Mouse (Mus musculus) right cerebral cortex, postnatal 10 days (tissue): ENCODE data around the gene Ms4a4b.
A peak's percentile ranks its signal among the peaks of the same experiment; 100 is the strongest.
"Not testable (repeated sequence)": the region's sequence is repeated elsewhere in the genome, so short reads cannot be mapped to it uniquely, and the experiment has no call there.

ENCODE experiments used
- DNase-seq, 2 experiments: peaks; one replicate each; pipeline ENCODE4 v3.0.0; 2021; ENCODE audit warnings: low spot score in 2 of 2

Gene Ms4a4b

DNA sequence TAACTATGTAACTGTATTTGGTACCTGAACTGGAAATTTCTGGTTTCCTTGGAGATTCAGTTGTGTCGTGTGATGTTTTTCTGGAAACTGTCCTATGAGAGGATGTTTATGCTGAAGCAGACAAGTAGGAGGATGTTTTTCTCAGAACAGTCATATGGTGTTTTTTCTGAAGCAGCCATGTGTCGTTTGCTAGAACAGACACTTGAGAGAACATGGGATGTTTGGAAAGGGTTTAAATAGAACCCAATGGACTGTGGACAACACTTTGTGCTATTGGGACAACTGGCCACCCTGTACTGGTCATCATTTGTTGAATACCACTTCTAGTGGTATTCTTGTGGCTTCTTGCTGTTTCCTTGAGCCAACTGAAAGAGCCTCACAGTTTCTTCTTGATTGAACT lies 42.4 kb downstream of the Ms4a4b start, which contains the start of gene Gm8369:
Gene Gm8369, plus strand, starts transcription at position 193 of the 400 bp plus-strand sequence.
- peak in 1 of 2 experiments; percentile 40 for DNase-seq

DNA sequence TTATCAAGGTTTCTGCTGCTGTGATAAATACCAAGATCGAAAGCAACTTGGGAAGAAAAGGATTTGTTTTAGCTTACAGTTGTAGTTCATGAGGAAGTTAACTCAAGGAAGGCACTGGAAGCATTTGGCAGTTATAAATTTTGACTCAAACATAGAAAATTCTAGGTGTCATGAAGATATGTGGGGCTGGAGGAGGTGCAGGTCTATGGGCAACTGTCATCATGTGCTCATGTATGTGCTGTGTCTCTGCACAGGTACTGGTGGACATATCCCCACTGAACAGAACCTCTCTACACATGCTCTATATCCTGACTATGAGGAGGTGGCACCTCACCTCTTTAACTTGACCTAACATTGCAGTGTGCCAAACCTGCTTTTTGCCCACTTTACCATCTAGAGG lies 43.2 kb downstream of the Ms4a4b start:
- DNase-seq: no peak

DNA sequence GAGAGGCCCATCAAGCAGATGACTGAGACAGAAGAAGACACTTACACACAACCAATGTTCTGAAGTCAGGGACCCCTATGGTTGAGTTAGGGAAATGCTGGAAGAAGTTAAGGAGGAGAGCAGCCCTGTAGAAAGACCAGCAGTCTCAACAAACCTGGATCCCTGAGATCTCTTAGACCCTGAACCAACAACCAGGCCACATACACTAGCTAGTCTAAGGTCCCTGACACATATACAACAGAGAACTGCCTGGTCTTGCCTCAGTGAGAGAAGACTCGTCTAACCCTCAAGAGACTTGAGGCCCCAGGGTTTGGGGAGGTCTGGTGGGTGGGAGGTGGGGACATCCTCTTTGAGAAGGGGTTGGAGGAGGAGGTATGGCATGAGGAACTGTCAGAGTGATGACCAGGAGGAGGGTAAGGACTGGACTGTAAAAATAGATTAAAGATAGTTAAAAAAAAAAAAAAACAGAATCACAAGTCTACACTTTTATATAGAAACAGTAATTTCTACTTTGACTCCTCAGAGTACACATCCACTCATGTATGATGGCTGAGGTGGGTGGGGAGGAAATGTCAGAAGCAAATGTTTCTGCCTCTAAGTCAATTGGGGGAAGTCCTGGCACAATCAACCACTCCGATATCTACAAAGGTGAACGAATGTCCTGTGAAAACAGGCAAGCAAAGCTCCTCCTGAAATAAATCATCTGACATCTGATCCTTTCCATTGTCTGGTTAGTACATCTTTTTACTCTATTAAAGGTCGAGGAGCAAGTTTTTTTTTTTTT lies 48.2 kb downstream of the Ms4a4b start:
- DNase-seq: no peak

DNA sequence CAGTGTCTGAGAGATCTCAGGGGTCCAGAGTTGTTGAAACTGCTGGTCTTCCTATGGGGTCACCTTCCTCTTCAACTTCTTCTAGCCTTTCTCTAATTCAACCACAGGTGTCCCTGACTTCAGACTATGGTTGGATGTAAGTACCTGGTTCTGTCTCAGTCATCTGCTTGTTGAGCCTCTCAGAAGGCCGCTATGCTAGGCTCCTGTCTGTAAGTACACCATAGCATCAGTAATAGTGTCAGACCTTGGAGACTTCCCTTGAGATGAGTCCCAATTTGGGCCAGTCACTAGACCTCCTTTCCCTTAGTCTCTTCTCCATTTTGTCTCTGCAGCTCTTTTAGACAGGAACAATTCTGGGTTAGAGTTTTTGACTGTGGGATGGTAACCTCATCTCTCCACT lies 49.3 kb downstream of the Ms4a4b start:
- no peak for DNase-seq

DNA sequence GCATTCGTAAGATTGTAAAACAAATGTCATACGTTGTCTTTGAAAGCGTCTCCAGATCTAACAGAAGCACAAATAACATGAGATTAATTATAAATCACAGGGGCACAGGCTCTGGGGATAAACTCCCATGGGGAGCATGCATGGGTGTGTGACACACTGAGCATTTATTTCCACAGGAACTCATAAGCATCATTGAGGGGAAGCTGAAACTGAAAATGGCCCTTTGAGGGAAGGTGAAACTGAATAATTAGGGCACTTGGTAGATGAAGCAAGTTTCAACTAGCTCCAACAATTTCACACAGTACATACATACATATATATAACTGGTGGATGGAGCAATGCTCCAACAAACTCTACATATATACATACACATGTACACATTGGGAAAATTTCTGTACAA lies 51.2 kb downstream of the Ms4a4b start:
- no peak for DNase-seq

DNA sequence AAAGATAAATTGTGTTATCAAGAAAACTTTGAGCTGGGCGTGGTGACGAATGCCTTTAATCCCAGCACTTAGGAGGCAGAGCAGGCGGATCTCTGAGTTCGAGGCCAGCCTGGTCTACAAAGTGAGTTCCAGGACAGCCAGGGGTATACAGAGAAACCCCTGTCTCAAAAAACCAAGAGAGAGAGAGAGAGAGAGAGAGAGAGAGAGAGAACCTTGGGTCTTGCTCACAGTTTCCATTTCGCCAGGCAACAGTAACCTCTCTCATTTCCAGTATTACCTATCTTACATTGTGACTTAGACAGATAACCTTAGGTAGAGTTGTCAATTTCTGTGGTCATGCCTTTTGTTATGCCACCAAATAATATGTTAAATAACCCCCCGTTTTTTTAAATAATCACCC lies 53.0 kb downstream of the Ms4a4b start:
- DNase-seq: no peak

DNA sequence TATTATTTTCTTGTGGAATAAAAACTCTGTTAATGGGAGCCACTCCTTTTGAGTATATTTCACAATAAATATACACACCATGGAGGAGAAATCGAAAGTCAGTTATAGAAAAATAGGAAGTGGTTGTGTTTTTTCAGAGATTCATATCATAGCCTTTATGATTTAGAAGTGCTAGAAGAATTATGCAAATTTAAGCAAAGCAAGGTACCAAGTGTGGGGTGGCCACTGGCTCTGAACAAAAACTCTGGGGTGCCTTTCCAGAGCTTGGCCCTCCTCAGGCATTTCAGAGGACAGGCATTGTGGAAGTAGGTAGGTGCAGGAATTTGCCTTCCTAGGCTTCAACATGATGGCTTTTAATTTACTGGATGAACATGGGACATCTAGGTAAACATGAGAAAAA lies 53.9 kb downstream of the Ms4a4b start:
- not testable (repeated sequence) for DNase-seq

DNA sequence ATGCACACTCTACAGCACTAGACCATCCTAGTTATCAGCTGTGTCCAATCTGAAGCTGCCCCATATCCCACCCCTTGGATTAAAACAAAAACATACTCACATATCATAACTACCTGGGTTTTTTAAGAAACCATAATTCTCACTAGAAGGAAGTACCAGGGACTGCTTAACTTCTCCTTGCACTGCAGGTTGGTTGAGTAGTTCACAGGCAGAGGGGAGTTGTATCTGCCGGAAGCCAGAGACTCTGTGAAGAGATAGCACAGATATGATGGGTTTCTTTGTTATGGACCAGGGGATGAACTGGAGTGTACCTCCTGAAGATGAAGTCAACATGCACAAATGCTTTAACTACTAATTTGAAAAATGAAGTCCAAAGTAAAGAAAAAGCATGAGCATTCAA lies 57.4 kb downstream of the Ms4a4b start:
- no peak for DNase-seq

DNA sequence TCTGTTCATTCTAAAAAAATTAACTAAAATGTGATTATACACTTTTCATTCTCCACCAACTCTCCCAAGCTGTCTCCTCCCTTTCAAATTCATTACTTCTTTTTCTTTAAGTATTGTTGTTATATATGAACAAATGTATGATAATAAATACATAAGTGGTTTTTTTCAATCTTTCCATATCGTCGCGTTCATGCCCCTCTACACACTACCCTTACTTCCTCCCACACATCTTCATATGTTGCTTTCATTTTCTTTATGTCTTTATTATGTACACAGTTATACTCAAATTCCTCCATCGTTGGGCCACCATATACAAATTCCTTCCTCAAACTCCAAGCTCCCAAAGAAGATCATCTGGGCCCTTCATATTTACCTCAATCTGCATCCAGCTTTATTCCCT lies 58.0 kb downstream of the Ms4a4b start:
- no peak for DNase-seq

DNA sequence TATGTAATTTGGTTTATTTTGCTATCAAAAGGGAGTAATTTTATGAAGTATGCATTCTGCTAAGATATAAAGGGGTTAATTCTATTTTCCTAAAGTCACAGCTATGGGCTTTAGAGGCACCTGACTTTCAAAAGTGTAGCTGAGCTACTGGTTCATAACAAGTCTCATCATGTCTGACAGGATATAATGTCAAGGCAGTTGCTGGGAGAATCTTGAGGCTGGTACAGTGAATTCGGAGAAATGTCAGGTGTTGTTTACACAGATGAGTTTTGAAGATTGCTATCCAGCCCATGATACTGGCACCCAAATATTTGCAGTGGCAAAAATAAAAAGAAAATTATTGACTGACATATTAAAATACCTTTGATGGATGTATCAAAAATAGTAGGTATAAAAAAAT lies 61.5 kb downstream of the Ms4a4b start:
- DNase-seq: no peak

DNA sequence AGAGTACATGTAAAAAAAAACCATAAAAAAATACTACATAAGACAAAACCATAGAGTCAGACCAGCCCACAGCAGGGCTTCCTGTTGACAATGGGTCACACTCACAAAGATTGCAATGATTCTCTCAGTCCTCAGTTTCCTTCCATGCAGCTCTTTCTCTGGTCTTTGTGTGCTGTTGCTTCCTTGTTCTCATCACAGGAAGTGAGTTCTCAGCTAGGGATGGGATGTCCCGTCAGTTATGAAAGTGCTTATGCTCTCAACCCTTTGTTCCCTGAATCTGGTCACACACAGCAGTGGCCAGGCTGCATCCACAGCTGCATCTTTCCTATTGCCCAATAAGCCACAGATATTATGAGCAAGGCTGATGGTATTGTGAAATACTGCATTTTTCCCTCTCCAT lies 70.1 kb downstream of the Ms4a4b start:
- no peak for DNase-seq

DNA sequence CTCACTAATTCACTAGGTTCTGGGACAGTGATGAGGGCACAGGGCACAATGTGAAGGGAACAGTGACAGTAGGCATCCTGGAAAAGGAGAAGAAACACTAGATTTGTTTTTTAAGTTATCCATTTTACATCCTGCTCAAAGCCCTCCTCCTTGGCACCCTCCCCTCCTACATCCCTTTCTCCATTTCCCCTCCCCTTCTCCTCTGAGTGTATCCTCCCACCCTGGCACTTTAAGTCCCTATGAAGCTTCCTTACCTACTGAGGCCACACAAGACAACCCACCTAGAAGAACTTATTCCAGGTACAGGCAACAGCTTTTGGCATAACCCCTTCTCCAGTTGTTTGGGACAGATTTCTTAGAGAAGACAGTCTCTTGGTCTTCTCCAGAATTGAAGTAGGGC lies 72.9 kb downstream of the Ms4a4b start, which contains the start of gene Ms4a6b:
Gene Ms4a6b, plus strand, starts transcription at position 267 of the 400 bp plus-strand sequence.
- no peak for DNase-seq
